Mouse (Mus musculus): ENCODE measurements around the gene Btbd11. TPM values are rescaled to one million over a fixed set of nuclear protein-coding genes. Genes with fewer than 3 reads are reported as not detected.

Gene Btbd11
- total RNA-seq, 2 experiments from 2014 or later, result 1.1 to 1.4 TPM

DNA sequence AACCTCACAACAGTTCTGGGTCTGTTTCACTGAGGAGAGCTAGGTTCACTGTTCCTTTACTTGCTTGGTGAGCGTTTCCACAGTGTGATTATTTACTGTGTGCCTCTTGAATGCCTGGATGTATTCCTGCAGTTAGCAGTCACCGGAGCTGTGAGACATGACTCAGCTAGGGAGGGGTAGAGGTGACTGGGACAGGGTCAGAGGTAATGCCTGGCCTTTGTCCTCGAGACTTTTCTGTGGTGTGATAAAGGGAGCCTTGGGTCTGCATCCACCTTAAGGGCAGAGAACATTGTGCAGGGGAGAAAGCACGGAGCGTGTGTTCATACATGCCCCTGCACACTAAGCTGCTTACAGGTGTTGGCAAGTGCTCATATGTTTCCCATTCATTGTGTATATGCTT lies 126.2 kb downstream of the Btbd11 start:
- intact Hi-C loops (cut with DNase I), result no loop called here

DNA sequence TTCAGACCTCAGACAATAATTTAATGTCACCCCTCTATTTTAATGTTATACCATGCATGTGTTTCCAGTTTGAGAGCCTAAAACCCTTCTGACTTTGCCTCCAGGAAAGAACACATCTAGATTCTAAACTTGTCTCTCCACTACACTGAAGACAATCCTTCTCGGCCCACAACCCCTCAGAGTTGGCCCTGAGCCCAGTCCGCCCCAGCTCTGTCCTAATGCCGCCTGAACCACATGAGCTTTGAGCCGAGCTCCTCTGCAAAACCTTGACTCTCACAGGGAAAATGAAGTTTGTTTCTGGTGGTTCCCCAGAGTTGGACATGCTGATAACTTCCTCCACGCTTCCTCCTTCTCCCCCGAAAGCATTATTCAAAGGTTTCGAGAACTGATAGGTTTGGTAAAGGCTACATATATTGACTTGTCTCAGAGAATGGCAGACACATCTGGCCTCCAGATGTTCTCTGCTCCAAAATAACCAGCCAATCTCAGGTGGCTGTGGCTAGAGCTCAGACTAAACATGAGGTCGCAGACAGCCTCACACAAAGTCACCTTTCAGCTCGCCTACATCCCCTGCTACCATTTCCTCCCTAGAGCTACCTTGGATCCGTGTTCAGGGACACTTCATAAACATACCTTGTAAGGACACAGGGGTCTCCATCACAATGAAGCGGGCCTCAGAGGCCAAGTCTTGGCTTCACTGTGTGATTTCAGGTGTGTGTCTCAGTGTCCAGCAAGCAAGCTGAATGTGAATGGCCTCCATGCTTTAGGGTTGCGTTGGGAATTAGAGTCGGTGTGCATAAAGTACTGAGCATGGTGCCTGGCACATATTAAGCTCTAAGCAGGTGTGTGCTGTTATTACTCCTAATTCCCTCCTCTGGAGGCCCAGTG lies 130.9 kb downstream of the Btbd11 start:
- intact Hi-C loops (cut with DNase I), result no loop called here
- no peak for DNase-seq

More for the DNA sequence above, 126.2 kb downstream of the Btbd11 start:
- DNase-seq, result no peak

DNA sequence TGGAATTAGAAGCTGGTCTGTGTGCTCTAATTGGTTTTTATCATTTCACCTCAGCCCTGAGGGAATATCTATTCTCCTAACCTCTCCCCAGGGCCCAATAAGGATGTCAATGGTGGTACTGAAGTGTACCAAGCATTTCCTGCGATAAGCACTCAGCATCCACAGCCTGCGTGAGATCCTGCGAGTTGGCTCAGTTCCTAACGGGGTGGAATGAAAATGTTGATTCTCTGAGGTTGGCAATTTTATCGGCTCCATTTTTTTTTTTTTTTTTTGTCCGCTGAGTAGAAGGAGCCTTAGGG lies 131.4 kb downstream of the Btbd11 start:
- intact Hi-C loops (cut with DNase I), result no loop called here
- no peak for DNase-seq

- intact Hi-C loops (cut with DNase I), result no loop called here
- no peak for DNase-seq
Observed at GRCm38 (mm10) chr10:85522220-85522760, 135.7 kb downstream of the Btbd11 start.

DNA sequence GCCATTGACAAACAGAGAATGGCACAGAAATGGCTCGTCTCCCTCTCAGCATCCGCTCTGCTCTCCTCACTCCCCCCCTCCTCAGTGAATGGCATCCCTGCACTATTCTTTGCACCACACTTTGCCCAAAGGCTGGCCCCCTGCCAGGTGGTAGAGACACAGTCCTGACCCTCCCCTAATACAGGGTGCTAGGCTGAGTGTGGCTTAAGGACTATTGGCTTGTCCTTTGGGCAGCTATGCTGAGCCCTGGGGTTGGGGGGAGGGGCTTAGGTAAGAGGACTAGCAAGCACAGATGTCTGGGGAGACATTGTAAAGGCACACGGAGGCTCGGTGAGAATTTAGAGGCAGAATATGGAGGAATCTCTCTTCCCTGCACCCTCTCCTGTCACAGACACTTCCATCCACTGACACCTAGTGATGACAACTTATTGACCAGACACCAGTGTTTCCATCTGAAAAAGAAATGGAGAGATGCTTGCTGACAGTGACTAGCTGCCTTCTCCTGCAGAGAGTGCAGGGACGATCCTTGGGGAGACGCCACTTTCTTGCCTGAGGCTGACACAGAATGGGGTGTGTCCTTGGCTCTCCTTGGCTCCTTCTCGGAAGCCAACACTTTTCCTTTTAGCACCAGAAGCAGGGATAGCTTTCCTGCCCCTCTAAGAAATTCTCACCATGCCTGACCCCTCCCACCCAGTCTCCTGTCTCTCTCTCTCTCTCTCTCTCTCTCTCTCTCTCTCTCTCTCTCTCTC lies 138.8 kb downstream of the Btbd11 start:
- intact Hi-C loops (cut with DNase I), result no loop called here
- no peak for DNase-seq

DNA sequence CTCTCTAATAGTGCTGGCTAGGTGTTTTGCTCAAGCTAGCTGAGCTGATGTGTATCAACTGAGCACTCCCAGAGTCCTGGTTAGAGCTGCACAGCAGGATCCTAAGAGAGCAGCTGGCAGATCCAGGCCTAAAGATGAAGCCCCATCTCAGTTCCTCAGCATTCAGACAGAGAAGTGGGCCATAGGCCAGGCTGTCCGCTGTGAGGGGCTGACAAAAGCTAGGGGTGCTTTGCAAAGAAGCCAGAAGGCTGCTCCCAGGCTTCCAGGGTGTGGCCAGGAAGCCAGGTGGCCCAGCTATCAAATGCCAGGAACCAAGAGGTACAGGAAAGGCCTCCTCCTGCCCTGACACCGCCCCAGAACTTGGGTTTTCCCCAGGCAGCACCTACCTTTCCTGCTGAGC lies 140.0 kb downstream of the Btbd11 start:
- intact Hi-C loops (cut with DNase I), result no loop called here
- DNase-seq, result no peak

DNA sequence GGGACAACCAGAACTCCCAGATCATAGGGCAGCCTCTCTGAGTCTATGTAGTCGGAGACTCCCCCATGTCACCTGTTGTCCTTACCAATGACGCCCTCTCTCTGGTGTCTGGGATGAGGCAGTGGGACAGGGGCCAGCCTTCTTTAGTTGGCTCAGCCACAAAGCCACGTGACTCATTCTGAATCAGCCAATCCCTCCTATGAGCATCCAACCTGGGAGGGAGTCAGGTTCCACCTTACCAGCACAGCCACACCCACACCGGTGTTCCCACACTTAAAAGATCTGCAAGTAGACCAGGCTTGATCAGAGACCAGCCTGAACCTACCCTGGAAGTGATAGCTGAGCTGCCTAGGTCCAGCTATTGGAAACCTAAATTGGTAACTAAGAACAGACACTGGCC lies 141.1 kb downstream of the Btbd11 start:
- intact Hi-C loops (cut with DNase I), result no loop called here
- DNase-seq, result no peak

GRCm38 (mm10) chr10:85533192-85533710 lies 146.6 kb downstream of the Btbd11 start:
- intact Hi-C loops (cut with DNase I), result no loop called here
- DNase-seq, result no peak

DNA sequence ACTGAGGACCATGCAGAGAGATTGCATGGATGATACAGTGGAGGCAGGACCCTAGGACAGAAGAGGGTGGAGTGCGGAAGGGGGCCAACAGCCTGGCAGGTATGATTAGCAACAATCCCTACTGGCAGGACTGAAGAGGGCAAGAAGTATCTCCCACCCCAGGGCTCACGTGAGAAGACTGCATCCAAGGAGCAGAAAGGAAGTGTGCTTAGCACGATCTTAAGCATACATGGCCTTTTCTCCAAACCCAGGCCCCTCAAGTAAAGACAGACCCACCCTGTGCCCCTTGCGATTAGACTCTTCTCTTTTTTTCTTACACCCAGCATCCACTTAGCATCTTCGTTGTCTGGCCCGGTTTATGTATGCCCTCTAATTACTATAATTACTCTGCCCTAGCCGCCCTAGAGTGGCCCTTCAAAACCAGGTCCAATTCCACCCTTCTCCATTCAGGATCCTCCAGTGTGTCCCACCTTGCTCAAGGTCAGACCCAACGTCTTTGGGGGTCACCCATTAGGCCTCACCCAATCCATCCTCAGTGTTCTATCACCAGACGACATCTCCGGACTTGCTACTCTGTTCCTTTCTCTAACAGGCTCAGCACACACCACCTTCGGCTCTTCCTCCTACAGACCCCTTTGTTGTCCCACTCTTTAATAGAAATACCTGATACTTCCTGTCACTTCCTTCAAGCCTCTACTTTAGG lies 151.6 kb downstream of the Btbd11 start:
- intact Hi-C loops (cut with DNase I), result loop anchor here (5.0 kb wide), 1 partner anchor 316 kb away; no protein-coding TSS in a partner anchor
- no peak for DNase-seq

- intact Hi-C loops (cut with DNase I), result loop anchor here (5.0 kb wide), 1 partner anchor 317 kb away; no protein-coding TSS in a partner anchor
- DNase-seq, result no peak
Observed at GRCm38 (mm10) chr10:85539510-85540120, 153.0 kb downstream of the Btbd11 start.

DNA sequence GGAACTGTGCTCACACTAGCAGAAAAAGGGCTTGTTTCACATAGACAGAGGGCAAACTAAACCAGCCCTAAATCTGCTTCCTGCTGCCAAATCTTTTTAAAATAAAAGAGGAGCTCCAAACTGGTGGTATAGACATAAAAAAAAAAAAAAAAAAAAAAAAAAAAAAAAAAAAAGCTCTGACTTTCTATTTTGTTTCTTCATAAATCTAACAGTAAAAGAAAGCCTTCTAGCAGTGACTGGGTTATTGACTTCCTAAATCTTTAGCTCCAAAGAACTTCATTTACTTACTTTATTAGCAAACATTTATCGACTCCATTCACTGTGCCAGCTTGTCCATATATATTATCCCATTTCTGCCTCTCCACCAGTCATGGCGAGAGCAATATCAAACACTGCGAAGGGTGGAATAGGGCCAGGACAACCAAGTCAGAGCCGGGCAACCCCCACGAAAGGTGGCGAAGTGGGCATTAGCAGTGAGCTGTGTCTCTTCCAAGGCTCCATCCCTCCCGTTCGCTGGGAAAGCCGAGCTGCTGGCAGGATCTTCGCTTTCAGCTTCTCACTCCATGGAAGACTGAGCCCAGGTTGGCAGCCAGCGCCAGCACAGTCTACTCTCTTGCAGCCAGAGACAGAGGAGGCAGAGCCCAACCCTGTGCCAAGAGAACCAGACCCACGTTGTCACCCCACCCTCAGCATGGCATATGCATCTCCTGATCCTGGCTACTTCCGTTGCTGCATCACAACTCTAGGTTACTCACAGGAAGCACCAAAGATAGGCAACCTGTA lies 153.9 kb downstream of the Btbd11 start:
- DNase-seq, result no peak
- intact Hi-C loops (cut with DNase I), result no loop called here

DNA sequence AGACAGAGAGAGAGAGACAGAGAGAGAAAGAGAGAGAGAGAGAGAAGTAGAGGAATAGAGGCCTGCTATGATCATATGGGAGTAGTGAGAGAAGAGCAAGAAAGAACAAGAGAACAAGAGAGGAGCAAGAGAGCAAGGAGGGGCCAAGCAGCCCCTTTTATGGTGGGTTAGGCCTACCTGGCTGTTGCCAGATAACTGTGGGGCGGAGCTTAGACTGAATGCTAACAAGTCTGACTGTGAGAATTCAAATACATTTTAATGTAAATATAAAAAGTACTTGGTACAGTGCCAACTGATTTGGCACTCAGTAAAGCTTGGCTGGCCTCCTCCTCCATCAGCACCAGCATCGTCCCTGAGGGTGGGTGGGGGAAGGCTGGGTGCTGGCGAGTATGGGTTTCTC lies 154.9 kb downstream of the Btbd11 start:
- DNase-seq, result no peak
- intact Hi-C loops (cut with DNase I), result no loop called here

DNA sequence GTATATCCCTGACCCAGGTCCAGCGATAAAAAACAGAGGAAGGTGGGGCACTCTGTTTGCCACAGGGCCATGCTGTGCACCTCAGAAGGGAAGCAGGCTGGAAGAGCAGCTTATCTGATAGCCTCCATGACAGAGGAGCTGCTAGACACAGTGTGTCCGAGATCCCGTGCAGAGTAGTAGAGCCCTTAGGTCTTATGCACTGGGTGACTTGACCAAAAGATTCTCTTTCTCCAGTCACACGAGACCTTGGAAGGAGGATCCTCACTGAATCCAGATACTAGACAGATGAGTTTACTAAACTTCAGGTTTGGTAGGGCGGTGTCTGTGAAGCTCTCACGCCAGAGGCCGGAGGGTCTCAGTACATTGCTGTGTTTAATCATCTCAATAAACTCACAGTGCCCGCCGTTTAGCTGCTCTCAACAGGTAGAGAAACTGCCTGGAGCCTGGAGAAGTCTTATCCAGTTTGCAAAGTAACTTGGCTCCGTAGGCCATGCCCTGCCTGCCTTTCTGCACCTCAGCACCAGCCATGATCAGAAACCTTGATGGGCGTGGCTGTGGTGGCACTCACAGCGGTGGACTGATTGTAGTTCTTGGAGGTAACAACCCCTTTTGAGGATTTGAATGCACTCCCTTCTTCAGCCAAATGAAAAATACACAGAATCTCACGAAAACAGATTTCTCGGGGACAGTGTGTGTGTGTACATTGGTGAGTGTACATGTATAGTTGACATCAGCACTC lies 155.4 kb downstream of the Btbd11 start:
- no peak for DNase-seq
- intact Hi-C loops (cut with DNase I), result no loop called here

DNA sequence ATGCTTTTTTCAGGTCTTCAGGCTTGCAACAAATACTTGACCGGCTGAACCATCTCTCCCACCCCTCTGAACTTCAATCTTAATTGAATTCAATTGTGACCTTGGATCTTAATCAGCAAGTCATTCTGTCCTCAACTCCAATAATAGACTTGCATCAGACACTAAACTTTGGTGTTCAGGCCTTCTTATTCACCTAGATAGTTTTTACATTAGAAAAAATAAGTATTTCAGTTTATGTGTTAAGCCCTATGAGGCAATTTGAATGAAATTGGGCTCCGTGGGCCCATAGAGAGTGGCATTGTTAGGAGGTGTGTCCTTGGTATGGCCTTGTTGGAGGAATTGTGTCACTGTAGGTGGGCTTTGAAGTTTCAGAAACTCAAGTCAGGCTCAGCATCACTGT lies 156.7 kb downstream of the Btbd11 start:
- intact Hi-C loops (cut with DNase I), result no loop called here
- DNase-seq, result no peak

- DNase-seq, result no peak
- intact Hi-C loops (cut with DNase I), result no loop called here
Observed at GRCm38 (mm10) chr10:85544991-85545390, 158.4 kb downstream of the Btbd11 start.

- intact Hi-C loops (cut with DNase I), result no loop called here
- DNase-seq, result no peak
Observed at GRCm38 (mm10) chr10:85555193-85555592, 168.6 kb downstream of the Btbd11 start.

DNA sequence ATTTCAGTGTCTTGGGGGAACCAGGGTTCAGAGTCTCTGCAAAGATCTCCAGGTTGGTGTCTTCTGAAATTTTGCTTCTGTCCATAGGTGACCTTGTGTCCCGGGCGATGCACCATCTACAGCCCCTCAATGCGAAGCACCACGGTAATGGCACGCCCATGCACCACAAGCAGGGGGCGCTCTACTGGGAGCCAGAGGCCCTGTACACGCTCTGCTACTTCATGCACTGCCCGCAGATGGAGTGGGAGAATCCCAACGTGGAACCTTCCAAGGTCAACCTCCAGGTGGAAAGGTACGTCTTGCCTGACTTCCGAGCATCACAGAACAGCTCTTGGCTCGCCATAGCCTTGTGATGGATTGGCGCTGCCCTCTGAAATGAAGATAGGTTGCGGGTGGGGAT lies 174.8 kb downstream of the Btbd11 start:
- intact Hi-C loops (cut with DNase I), result no loop called here
- no peak for DNase-seq

- intact Hi-C loops (cut with DNase I), result no loop called here
- no peak for DNase-seq
Observed at GRCm38 (mm10) chr10:85571456-85571855, 184.8 kb downstream of the Btbd11 start.

- DNase-seq, result no peak
- intact Hi-C loops (cut with DNase I), result no loop called here
Observed at GRCm38 (mm10) chr10:85572571-85572970, 186.0 kb downstream of the Btbd11 start.
